Mouse (Mus musculus): ENCODE data around the gene Pcp4l1. TPM values are rescaled to one million over a fixed set of nuclear protein-coding genes. Genes with fewer than 3 reads are reported as not detected.
A peak's percentile ranks its signal among the peaks of the same experiment; 100 is the strongest.
"Not testable (repeated sequence)": the region's sequence is repeated elsewhere in the genome, so short reads cannot be mapped to it uniquely, and the experiment has no call there.

The Pcp4l1 gene
- total RNA-seq (2021) = 10 to 100 TPM in 1 of 2 experiments, 1 to 10 TPM in 1; 7.5 to 11.7 TPM
- long read RNA-seq, experiment 1, transcript Pcp4l1-201 (3 exons, 1,577 nt) = major isoform, 14 of 14 reads
- long read RNA-seq, experiment 1, partial matches to known transcripts = 0 of 14 reads
- long read RNA-seq, experiment 1, other reads (novel, unspliced or antisense) = 0 of 14 reads
- long read RNA-seq, experiment 2, transcript Pcp4l1-201 (3 exons, 1,577 nt) = major isoform, 18 of 18 reads
- long read RNA-seq, experiment 2, partial matches to known transcripts = 0 of 18 reads
- long read RNA-seq, experiment 2, other reads (novel, unspliced or antisense) = 0 of 18 reads

GRCm38 (mm10) chr1:171195887-171196397, at the start of gene Pcp4l1:
TSS of gene Pcp4l1 (minus strand) at chr1:171196268.
- peak in 1 of 2 experiments; percentile 37 for DNase-seq (ENCODE audit: low spot score in 2 of 2)

GRCm38 (mm10) chr1:171245353-171245752, 49.3 kb upstream of the Pcp4l1 start:
- no peak for DNase-seq (ENCODE audit: low spot score in 2 of 2)

DNA sequence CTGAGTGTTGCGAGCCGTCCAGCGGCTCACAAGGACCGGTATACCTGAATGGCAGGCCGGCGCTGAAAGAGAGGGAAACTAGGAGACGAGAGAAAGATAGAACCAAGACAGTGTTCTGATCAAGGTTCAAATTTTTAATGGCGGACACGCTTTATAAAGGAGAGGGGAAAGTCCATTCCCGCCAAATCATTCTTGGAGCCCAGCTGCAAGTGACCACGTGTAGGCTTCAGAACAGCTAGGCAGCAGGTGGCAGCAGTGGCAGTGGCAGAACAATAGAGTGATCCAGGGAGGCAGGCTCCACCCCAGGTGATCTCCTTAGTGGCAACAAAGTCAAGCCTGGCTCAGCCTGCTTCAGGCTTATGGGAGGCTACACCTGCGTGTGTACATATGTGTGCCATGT, 45.9 kb upstream of the Pcp4l1 start:
- not testable (repeated sequence) for DNase-seq (ENCODE audit: low spot score in 2 of 2)

- DNase-seq (ENCODE audit: low spot score in 2 of 2) = no peak
These were observed 44.8 kb upstream of the Pcp4l1 start for GRCm38 (mm10) chr1:171240911-171241310.

DNA sequence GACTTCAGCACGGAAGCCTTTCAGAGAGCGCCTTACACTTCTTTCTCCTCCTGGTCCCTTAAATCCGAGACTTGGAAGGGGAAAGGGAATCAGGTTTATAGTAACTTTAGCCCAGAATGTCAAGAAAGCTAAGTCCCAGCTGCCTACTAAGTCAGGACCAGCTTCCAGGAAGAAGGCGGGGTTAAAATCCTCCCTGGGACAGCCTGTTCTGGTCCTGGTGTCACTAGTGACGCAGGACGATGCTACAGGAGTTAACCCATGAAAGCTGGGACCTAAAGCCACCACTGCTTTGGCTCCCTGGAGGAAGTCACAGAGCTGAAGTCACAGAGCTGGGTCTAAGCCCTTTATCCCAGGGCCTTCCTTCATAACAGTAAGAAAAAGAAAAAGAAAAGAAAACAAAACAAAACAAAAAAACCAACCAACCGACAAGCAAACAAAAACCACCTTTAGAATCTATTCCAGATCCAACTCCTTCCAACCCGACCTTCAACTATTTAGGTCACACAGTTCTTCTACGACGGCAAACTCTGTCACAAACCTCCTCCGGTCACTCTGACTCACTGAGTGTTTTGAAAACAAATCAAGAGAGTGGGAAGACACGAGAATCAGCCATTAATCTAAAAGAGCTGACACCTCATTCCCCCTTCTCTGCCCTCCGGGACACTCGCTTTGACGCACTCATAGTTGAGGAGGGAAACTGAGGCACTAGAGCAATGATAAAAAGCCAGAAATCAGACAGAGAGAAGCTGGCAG, 44.1 kb upstream of the Pcp4l1 start:
- no peak for DNase-seq (ENCODE audit: low spot score in 2 of 2)

DNA sequence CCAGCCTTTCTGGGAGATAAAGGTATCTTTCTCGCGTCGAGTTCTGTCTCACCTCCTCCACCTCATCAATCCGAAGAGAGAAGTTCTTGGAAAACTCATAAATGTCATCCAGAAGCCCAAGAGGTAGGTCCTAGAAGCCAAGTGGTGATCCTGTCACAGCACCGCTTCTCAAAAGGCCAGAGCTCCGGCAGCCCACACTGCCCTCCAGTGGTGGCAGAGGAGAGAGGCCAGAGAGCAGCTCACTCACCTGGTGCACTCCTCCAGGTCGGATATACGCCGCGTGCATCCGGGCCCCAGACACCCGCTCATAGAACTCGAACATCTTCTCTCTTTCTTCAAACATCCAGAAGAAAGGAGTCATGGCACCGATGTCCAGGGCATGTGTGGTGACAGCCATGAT, 42.4 kb upstream of the Pcp4l1 start:
- DNase-seq (ENCODE audit: low spot score in 2 of 2) = peak in 1 of 2 experiments; percentile 36

- DNase-seq (ENCODE audit: low spot score in 2 of 2) = no peak
These were observed 41.4 kb upstream of the Pcp4l1 start for GRCm38 (mm10) chr1:171237438-171237837.

GRCm38 (mm10) chr1:171235791-171236190, 39.7 kb upstream of the Pcp4l1 start:
- DNase-seq (ENCODE audit: low spot score in 2 of 2) = no peak

- no peak for DNase-seq (ENCODE audit: low spot score in 2 of 2)
These were observed 38.5 kb upstream of the Pcp4l1 start for GRCm38 (mm10) chr1:171234538-171234937.

DNA sequence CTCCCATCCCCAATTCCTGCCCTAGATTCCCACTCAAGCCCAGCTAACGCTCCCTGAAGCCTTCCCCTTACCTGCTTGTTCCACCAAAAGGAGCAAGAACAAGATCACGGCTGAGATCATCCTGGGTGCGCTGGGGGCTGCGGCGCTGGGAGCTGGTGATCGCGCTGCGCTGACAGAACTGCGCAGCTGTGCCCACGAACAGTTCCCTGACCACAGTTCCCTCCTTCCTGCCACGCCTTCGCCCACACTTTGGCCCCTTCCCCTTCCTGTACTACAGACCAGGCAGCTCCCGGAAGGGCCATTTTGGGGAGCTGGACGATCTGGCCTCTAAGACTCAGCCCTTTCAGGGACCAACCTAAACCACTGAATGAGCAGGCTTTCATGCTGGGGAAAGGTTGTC, 38.1 kb upstream of the Pcp4l1 start, which contains the start of gene Fcer1g:
Gene Fcer1g, minus strand, starts transcription at position 240 of the 400 bp plus-strand sequence.
- no peak for DNase-seq (ENCODE audit: low spot score in 2 of 2)

DNA sequence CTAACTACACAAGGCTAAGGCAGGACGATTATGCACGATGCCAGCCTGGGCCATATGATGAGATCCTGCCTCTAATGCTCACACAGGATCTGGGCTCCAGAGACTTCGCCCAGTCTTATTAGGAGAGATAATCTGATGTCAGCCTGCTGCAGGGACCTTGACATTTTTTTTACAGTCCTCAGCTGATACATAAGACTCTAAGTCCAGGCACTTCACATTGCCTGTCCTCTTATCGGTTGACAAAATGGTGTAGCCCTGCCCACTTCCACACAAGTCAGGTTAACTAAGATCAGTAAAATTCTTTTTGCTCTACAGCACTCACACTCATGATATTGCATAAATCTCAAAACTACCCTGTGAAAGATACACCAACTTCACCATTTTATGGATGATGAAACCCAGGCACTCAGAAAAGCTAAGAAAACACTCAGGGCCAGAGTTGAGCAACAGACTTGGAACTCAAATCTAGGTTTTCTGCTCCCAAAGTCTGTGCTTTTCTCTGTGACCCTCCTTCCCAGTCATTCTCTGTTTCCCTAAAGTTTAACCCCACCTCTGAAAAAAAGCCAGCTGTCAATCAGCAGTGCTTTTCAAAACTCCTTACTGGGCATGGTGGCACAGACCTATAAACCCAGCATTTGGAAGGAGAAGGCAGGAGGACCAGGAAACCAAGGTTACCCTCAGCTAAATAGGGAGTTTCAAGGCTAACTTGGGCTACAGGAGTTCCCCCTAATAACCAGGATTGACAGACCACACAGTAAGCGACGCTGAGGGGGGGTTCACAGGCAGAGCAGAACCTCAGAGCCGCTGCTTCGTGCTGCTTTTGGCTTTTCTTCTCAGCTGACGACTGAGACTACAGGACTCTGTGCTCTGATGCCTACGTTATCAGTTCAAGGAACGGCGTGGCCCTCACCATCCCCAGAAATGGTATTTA, 37.0 kb upstream of the Pcp4l1 start:
- DNase-seq (ENCODE audit: low spot score in 2 of 2) = no peak

DNA sequence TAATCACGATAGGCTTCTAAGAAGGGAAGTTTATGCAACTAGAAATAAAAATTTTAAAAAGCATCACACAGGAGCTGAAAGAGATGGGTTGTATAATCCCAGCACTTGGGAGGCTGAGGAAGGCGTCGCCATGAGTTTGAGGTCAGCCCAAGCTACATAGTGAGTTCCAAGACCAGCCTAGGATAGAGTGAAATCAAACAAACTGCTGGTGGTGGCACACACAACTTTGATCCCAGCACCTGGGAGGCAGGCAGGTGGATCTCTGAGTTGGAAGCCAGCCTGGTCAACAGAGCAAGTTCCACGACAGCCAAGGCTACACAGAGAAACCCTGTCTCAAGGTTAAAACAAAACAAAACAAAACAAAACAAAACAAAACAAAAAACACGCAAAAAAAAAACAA, 36.3 kb upstream of the Pcp4l1 start:
- DNase-seq (ENCODE audit: low spot score in 2 of 2) = no peak

GRCm38 (mm10) chr1:171231844-171232243, 35.8 kb upstream of the Pcp4l1 start:
- no peak for DNase-seq (ENCODE audit: low spot score in 2 of 2)

DNA sequence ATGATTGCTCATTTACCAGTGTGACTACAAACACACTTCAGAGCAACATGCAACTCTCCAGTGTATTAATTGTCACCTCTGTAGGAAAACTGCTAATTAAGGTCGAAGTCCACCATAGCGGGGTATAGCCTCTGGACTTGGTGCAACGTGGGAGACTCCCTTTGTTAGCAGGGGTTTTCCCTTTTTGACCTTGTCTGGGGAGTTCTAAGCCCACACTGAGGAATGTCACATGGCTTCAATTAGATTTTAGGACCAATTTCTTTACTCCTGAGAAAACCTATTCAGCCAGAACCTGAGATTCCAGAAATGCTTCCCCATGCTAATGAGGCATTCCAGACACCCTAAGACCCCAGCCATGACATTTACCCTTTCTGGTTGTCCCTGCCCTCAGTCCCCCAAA, 34.1 kb upstream of the Pcp4l1 start:
- no peak for DNase-seq (ENCODE audit: low spot score in 2 of 2)

GRCm38 (mm10) chr1:171229750-171230149, 33.7 kb upstream of the Pcp4l1 start:
- DNase-seq (ENCODE audit: low spot score in 2 of 2) = no peak

- DNase-seq (ENCODE audit: low spot score in 2 of 2) = no peak
These were observed 31.8 kb upstream of the Pcp4l1 start for GRCm38 (mm10) chr1:171227879-171228278.

GRCm38 (mm10) chr1:171226780-171227179, 30.7 kb upstream of the Pcp4l1 start:
- DNase-seq (ENCODE audit: low spot score in 2 of 2) = no peak

DNA sequence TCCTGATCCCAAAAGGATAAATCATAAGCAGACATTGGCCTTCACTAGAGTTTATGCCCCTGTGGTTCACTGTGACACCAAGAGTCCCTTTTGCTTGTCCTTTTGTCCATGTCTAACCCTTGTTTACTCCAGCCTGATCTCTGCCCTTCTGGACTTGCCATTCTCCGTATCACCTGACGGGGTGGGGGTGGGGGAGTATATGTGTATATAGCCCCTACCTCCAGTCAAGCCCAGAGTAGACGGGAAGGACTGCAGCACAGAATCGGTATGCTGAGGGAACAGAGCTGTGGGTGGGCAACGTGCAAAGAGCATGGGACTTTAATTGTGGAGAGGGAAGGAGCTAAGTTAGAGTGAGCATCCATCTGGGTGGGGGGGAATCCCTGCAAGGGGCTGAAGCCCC, 28.8 kb upstream of the Pcp4l1 start, which contains the start of gene Apoa2:
Gene Apoa2, plus strand, starts transcription at position 198 of the 400 bp plus-strand sequence.
- no peak for DNase-seq (ENCODE audit: low spot score in 2 of 2)

DNA sequence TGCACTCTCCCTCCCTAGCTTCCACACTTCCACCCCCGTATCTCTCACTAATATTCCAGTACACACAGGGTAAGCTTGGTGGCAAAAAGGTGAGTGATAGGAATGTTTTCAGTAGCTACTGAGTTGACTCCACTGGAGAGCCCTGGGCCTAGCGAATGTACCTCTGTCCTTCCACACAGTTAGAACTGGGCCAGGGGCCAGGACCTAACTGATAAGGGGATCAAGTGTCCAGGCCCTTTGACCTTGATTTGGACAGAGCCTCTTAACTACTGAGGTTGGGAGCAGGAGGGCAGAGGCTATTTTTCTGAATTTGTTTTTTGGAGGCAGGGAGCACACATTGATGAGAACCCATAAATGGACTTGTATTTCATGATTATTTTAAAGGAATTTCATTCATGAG, 27.7 kb upstream of the Pcp4l1 start:
- no peak for DNase-seq (ENCODE audit: low spot score in 2 of 2)

GRCm38 (mm10) chr1:171223168-171223567, 27.1 kb upstream of the Pcp4l1 start:
- no peak for DNase-seq (ENCODE audit: low spot score in 2 of 2)
